8 mouse cellular contexts compared by ENCODE assay signal in genomic region chr11:114675826-114676401, GRCm38 (mm10). TPM values are rescaled to one million over a fixed set of nuclear protein-coding genes. Genes with fewer than 3 reads are reported as not detected.
A peak's percentile ranks its signal among the peaks of the same experiment; 100 is the strongest.
DNase-seq lines count a peak whose midpoint lies in the region; ATAC-seq lines count a peak whose summit lies in the region.

No protein-coding gene starts in this region.

- peaks cover 17% of the 10 kb centered on the region for H3K36me3 ChIP-seq in heart, embryonic 11.5 days (ENCODE audit: control insufficient read depth, insufficient read depth, low read length)

- H3K4me3 ChIP-seq in heart, embryonic 11.5 days (ENCODE audit: low read depth, low read length): peak overlapping the region; percentile 65

- DNase-seq in embryo, embryonic 9.5 days (ENCODE audit: extremely low spot score): peak; percentile 53
- no peak for DNase-seq in embryo, embryonic 10 days (ENCODE audit: low spot score)
- DNase-seq in cerebellum, adult 9-11 months: peak; percentile 74
- DNase-seq in kidney, postnatal 14 days: peak; percentile 47
- peak; percentile 36 for DNase-seq in lung, postnatal 25 days (ENCODE audit: low spot score)
- peak; percentile 60 for DNase-seq in testis, postnatal 14 days (ENCODE audit: low spot score)

- H3K27me3 ChIP-seq in heart, embryonic 11.5 days (ENCODE audit: control insufficient read depth, insufficient read depth, low read length): peaks cover 6% of the 10 kb centered on the region

- H3K27ac ChIP-seq in heart, embryonic 11.5 days (ENCODE audit: low read depth, low read length): no peak overlapping the region

- peak; percentile 51 for ATAC-seq in CD4-positive, CD25-positive, alpha-beta regulatory T cell, adult 4 months
- ATAC-seq in heart, embryonic 11.5 days (replicated peaks; ENCODE audit: insufficient number of reproducible peaks, low FRiP score, low TSS enrichment): no peak

- H3K4me1 ChIP-seq in heart, embryonic 11.5 days (ENCODE audit: control insufficient read depth, insufficient read depth, low read length): peaks cover 29% of the 10 kb centered on the region

- H3K9ac ChIP-seq in heart, embryonic 11.5 days (ENCODE audit: low read depth, low read length): peak overlapping the region; percentile 76

- H3K4me2 ChIP-seq in heart, embryonic 11.5 days: peak overlapping the region; percentile 99

- WGBS in heart, embryonic 11.5 days (ENCODE audit: insufficient replicate concordance): 1% methylated on average over 27 of the region's 27 CpGs

- no peaks in the 10 kb centered on the region for H3K9me3 ChIP-seq in heart, embryonic 11.5 days (replicated peaks; ENCODE audit: control insufficient read depth, low read length)

RNA-seq across cellular contexts. Expression of gene Ttyh2, which starts 0.7 kb away (rescaled TPM):
- 1 to 10 TPM; 2.9 to 4.1 TPM for polyA plus RNA-seq in CD4-positive, CD25-positive, alpha-beta regulatory T cell, adult 4 months (2017; shearing (Covaris generic))
- 5.0 and 5.1 TPM in 2 replicates for polyA plus RNA-seq in heart, embryonic 11.5 days (2014; fragmentation: Nextera tagmentation; extraction: Ambion mirVana)

RNA-seq across cellular contexts. Expression of gene Rpl38, which starts 7.6 kb away (rescaled TPM):
- polyA plus RNA-seq in CD4-positive, CD25-positive, alpha-beta regulatory T cell, adult 4 months (2017; shearing (Covaris generic)): 1,000 to 10,000 TPM in 1 of 2 experiments, 100 to 1,000 TPM in 1; 937 to 1,379 TPM
- polyA plus RNA-seq in heart, embryonic 11.5 days (2014; fragmentation: Nextera tagmentation; extraction: Ambion mirVana): 781 and 853 TPM in 2 replicates

RNA-seq across cellular contexts. Expression of gene Dnaic2, which starts 51.3 kb away (rescaled TPM):
- polyA plus RNA-seq in CD4-positive, CD25-positive, alpha-beta regulatory T cell, adult 4 months (2017; shearing (Covaris generic)): not detected
- 0.20 and 0.50 TPM in 2 replicates for polyA plus RNA-seq in heart, embryonic 11.5 days (2014; fragmentation: Nextera tagmentation; extraction: Ambion mirVana)
